Mouse (Mus musculus) megakaryocyte, embryonic 14.5 days (primary cell): Measurements from ENCODE around the gene Dgki.

Experiments
- FLI1 ChIP-seq: IDR thresholded peaks from 2 replicates; pipeline ENCODE4 v1.6.1; 2012; ENCODE audit warnings: low read length, inconsistent platforms, mixed read lengths
- GATA1 ChIP-seq: IDR thresholded peaks from 3 replicates; pipeline ENCODE4 v1.6.1; 2012; ENCODE audit warnings: mixed read lengths, low read length, inconsistent platforms, borderline replicate concordance

GRCm38 (mm10) chr6:36875926-36876325 is 424.1 kb downstream of the Dgki start:
- TF ChIP-seq GATA1 (no peak), FLI1 (no peak)
